Mouse (Mus musculus): ENCODE data around the gene Ptrhd1.
"Not testable (repeated sequence)": the region's sequence is repeated elsewhere in the genome, so short reads cannot be mapped to it uniquely, and the experiment has no call there.

The Ptrhd1 gene

GRCm38 (mm10) chr12:4233572-4234508, at the start of gene Ptrhd1, which contains the start of gene Cenpo:
Gene Ptrhd1, plus strand, starts transcription at chr12:4234027.
Gene Cenpo, minus strand, starts transcription at chr12:4234294.
- DNase-seq (ENCODE audit: low read depth): peak; percentile 98

GRCm38 (mm10) chr12:4184648-4185047, 49.2 kb upstream of the Ptrhd1 start:
- no peak for DNase-seq (ENCODE audit: low read depth)

- DNase-seq (ENCODE audit: low read depth): no peak
Measured at GRCm38 (mm10) chr12:4188171-4189059, 45.4 kb upstream of the Ptrhd1 start.

GRCm38 (mm10) chr12:4189060-4189447, 44.8 kb upstream of the Ptrhd1 start:
- DNase-seq (ENCODE audit: low read depth): peak; percentile 29

- no peak for DNase-seq (ENCODE audit: low read depth)
Measured at GRCm38 (mm10) chr12:4192514-4192913, 41.3 kb upstream of the Ptrhd1 start.

GRCm38 (mm10) chr12:4193025-4193740, 40.6 kb upstream of the Ptrhd1 start:
- no peak for DNase-seq (ENCODE audit: low read depth)

GRCm38 (mm10) chr12:4194643-4195042, 39.2 kb upstream of the Ptrhd1 start:
- no peak for DNase-seq (ENCODE audit: low read depth)

- DNase-seq (ENCODE audit: low read depth): no peak
Measured at GRCm38 (mm10) chr12:4198702-4199101, 35.1 kb upstream of the Ptrhd1 start.

- DNase-seq (ENCODE audit: low read depth): no peak
Measured at GRCm38 (mm10) chr12:4199271-4199670, 34.6 kb upstream of the Ptrhd1 start.

- no peak for DNase-seq (ENCODE audit: low read depth)
Measured at GRCm38 (mm10) chr12:4201454-4202200, 32.2 kb upstream of the Ptrhd1 start.

GRCm38 (mm10) chr12:4202206-4202605, 31.6 kb upstream of the Ptrhd1 start:
- no peak for DNase-seq (ENCODE audit: low read depth)

GRCm38 (mm10) chr12:4206106-4206505, 27.7 kb upstream of the Ptrhd1 start:
- no peak for DNase-seq (ENCODE audit: low read depth)

GRCm38 (mm10) chr12:4208405-4209133, 25.3 kb upstream of the Ptrhd1 start:
- DNase-seq (ENCODE audit: low read depth): peak; percentile 56

- no peak for DNase-seq (ENCODE audit: low read depth)
Measured at GRCm38 (mm10) chr12:4209196-4209595, 24.6 kb upstream of the Ptrhd1 start.

GRCm38 (mm10) chr12:4211174-4211573, 22.7 kb upstream of the Ptrhd1 start:
- DNase-seq (ENCODE audit: low read depth): no peak

GRCm38 (mm10) chr12:4212908-4213307, 20.9 kb upstream of the Ptrhd1 start:
- DNase-seq (ENCODE audit: low read depth): no peak

- DNase-seq (ENCODE audit: low read depth): no peak
Measured at GRCm38 (mm10) chr12:4230156-4230555, 3.7 kb upstream of the Ptrhd1 start.

GRCm38 (mm10) chr12:4232777-4233176, 1.1 kb upstream of the Ptrhd1 start:
- peak; percentile 8 for DNase-seq (ENCODE audit: low read depth)

- DNase-seq (ENCODE audit: low read depth): no peak
Measured at GRCm38 (mm10) chr12:4237481-4237880, 3.7 kb downstream of the Ptrhd1 start.

GRCm38 (mm10) chr12:4240281-4240680, 6.5 kb downstream of the Ptrhd1 start:
- not testable (repeated sequence) for DNase-seq (ENCODE audit: low read depth)

- no peak for DNase-seq (ENCODE audit: low read depth)
Measured at GRCm38 (mm10) chr12:4243805-4244204, 10.0 kb downstream of the Ptrhd1 start.
